Mouse (Mus musculus): ENCODE results near the gene Nxt2.

- TF ChIP-seq SIN3A (IDR thresholded peaks at IDR 0.05; ENCODE audit: low read length): no peak
- no peak for TF ChIP-seq CHD1 (IDR thresholded peaks at IDR 0.05; ENCODE audit: low read depth, low read length)
- TF ChIP-seq POLR2A (IDR thresholded peaks at IDR 0.05; ENCODE audit: low read depth, low read length): no peak
- TF ChIP-seq ZKSCAN1 (IDR thresholded peaks at IDR 0.05; ENCODE audit: borderline replicate concordance, low read depth, low read length): no peak
- no peak for TF ChIP-seq CTCF (conservative IDR thresholded peaks at IDR 0.05 in 1 of 2, IDR thresholded peaks at IDR 0.05 in 1 of 2; ENCODE audit: low read depth in 2 of 2, low read length in 2 of 2)
Observed at GRCm38 (mm10) chrX:142195551-142195950, 31.0 kb upstream of the Nxt2 start.

Measured in CH12.LX (cell line).